Mouse (Mus musculus) B cell, adult 67 days (primary cell): ENCODE data around the gene Wfdc11. TPM values are rescaled to one million over a fixed set of nuclear protein-coding genes. Genes with fewer than 3 reads are reported as not detected.

Experiments
- total RNA-seq, 2 experiments: library from RNA; stranded (reverse); gene quantifications; 4 replicates each; pipeline ENCODE4 v1.2.4; 2023

The Wfdc11 gene
- total RNA-seq: not detected

GRCm38 (mm10) chr2:164673987-164674386 lies at the start of gene Wfdc11:
Gene Wfdc11 (minus strand): TSS chr2:164674087.

GRCm38 (mm10) chr2:164715005-164715404 lies 41.1 kb upstream of the Wfdc11 start, which contains the start of gene Spint5:
Gene Spint5 (plus strand): TSS chr2:164715305.

GRCm38 (mm10) chr2:164698201-164698600 lies 24.3 kb upstream of the Wfdc11 start, which contains the start of gene Spint4:
Gene Spint4 (plus strand): TSS chr2:164698501.

GRCm38 (mm10) chr2:164684807-164685206 lies 10.9 kb upstream of the Wfdc11 start, which contains the start of gene Wfdc13:
Gene Wfdc13 (plus strand): TSS chr2:164685107.

GRCm38 (mm10) chr2:164656483-164656882 lies 17.4 kb downstream of the Wfdc11 start, which contains the start of gene Wfdc9:
Gene Wfdc9 (minus strand): TSS chr2:164656583.

GRCm38 (mm10) chr2:164655858-164656257 lies 18.0 kb downstream of the Wfdc11 start, which contains the start of gene Wfdc10:
Gene Wfdc10 (plus strand): TSS chr2:164656046.

GRCm38 (mm10) chr2:164638696-164639095 lies 35.2 kb downstream of the Wfdc11 start, which contains the start of gene Wfdc16:
Gene Wfdc16 (minus strand): TSS chr2:164638796.

GRCm38 (mm10) chr2:164613471-164613870 lies 60.4 kb downstream of the Wfdc11 start, which contains the start of the genes Wfdc6b and Wfdc8:
Gene Wfdc6b (plus strand): TSS chr2:164613522.
Gene Wfdc8 (minus strand): TSS chr2:164613626.

Other genes with a start within 250 kb of the Wfdc11 start
- gene Sdc4, start 230.2 kb downstream of the Wfdc11 start, total RNA-seq: 100 to 1,000 TPM; 156 to 168 TPM
- gene Sys1, start 217.1 kb downstream of the Wfdc11 start, total RNA-seq: 10 to 100 TPM; 58.9 to 62.8 TPM
- gene Gm20458, start 213.1 kb downstream of the Wfdc11 start, total RNA-seq: 1 to 10 TPM in 1 of 2 experiments, not detected in 1; 2.3 TPM
- gene Trp53tg5, start 200.4 kb downstream of the Wfdc11 start, total RNA-seq: not detected
- gene Dbndd2, start 188.0 kb downstream of the Wfdc11 start, total RNA-seq: 1 to 10 TPM; 6.5 to 9.3 TPM
- 10 to 100 TPM; 72.9 to 79.0 TPM for gene Pigt, start 176.6 kb downstream of the Wfdc11 start, total RNA-seq
- not detected for gene Wfdc2, start 111.7 kb downstream of the Wfdc11 start, total RNA-seq
- gene Spint3, start 100.6 kb downstream of the Wfdc11 start, total RNA-seq: not detected
- not detected for gene Wfdc6a, start 88.6 kb downstream of the Wfdc11 start, total RNA-seq
- gene Eppin, start 80.5 kb downstream of the Wfdc11 start, total RNA-seq: not detected
- gene Wfdc6b, start 60.6 kb downstream of the Wfdc11 start, total RNA-seq: not detected
- not detected for gene Wfdc8, start 60.5 kb downstream of the Wfdc11 start, total RNA-seq
- gene Wfdc16, start 35.3 kb downstream of the Wfdc11 start, total RNA-seq: not detected
- gene Wfdc10, start 18.0 kb downstream of the Wfdc11 start, total RNA-seq: not detected
- not detected for gene Wfdc9, start 17.5 kb downstream of the Wfdc11 start, total RNA-seq
- gene Wfdc13, start 11.0 kb upstream of the Wfdc11 start, total RNA-seq: not detected
- gene Spint4, start 24.4 kb upstream of the Wfdc11 start, total RNA-seq: not detected
- not detected for gene Spint5, start 41.2 kb upstream of the Wfdc11 start, total RNA-seq
- gene Wfdc3, start 71.8 kb upstream of the Wfdc11 start, total RNA-seq: not detected
- gene Dnttip1, start 71.9 kb upstream of the Wfdc11 start, total RNA-seq: 10 to 100 TPM; 46.5 to 47.0 TPM
- 1 to 10 TPM; 2.4 to 2.7 TPM for gene Ube2c, start 95.8 kb upstream of the Wfdc11 start, total RNA-seq
- gene Tnnc2, start 105.9 kb upstream of the Wfdc11 start, total RNA-seq: not detected
- 1 to 10 TPM in 1 of 2 experiments, under 1 TPM in 1; 0.50 to 1.5 TPM for gene Snx21, start 111.7 kb upstream of the Wfdc11 start, total RNA-seq
- gene Acot8, start 130.8 kb upstream of the Wfdc11 start, total RNA-seq: 10 to 100 TPM; 57.1 to 64.3 TPM
- gene Zswim3, start 131.0 kb upstream of the Wfdc11 start, total RNA-seq: 1 to 10 TPM; 3.7 to 6.0 TPM
- gene Zswim1, start 148.6 kb upstream of the Wfdc11 start, total RNA-seq: 10 to 100 TPM in 1 of 2 experiments, 1 to 10 TPM in 1; 7.7 to 12.2 TPM
- gene Spata25, start 154.4 kb upstream of the Wfdc11 start, total RNA-seq: 1 to 10 TPM in 1 of 2 experiments, not detected in 1; 1.9 TPM
- gene Ctsa, start 158.8 kb upstream of the Wfdc11 start, total RNA-seq: 100 to 1,000 TPM; 217 to 222 TPM
- gene Neurl2, start 159.4 kb upstream of the Wfdc11 start, total RNA-seq: 1 to 10 TPM; 7.0 to 7.9 TPM
- gene Pltp, start 183.6 kb upstream of the Wfdc11 start, total RNA-seq: 1 to 10 TPM; 8.2 to 10.0 TPM
- gene Pcif1, start 205.2 kb upstream of the Wfdc11 start, total RNA-seq: 100 to 1,000 TPM in 1 of 2 experiments, 10 to 100 TPM in 1; 93.2 to 104 TPM
- gene Zfp335, start 237.7 kb upstream of the Wfdc11 start, total RNA-seq: 10 to 100 TPM; 60.9 to 65.7 TPM